Mouse (Mus musculus): ENCODE measurements at regions not wholly inside any gene's neighbourhood (a gene's known extent, or its start where the extent isn't known, plus 50 kb on each side); places are given as distances from the start of the nearest gene placed in this dataset.

- TF ChIP-seq USF1 (IDR thresholded peaks at IDR 0.05; ENCODE audit: low read depth, low read length) (no peak), RCOR1 (conservative IDR thresholded peaks at IDR 0.05; ENCODE audit: low read depth, low read length) (no peak), MAX (IDR thresholded peaks at IDR 0.05; ENCODE audit: low read length) (no peak), CTCF (conservative IDR thresholded peaks at IDR 0.05 in 1 of 2, IDR thresholded peaks at IDR 0.05 in 1 of 2; ENCODE audit: low read depth in 2 of 2, low read length in 2 of 2) (no peak), POLR2A (IDR thresholded peaks at IDR 0.05; ENCODE audit: low read depth, low read length) (no peak), MEF2A (IDR thresholded peaks at IDR 0.05; ENCODE audit: borderline replicate concordance, low read depth, low read length) (no peak), E2F4 (IDR thresholded peaks at IDR 0.05; ENCODE audit: insufficient replicate concordance, low read depth, low read length) (no peak), HCFC1 (IDR thresholded peaks at IDR 0.05; ENCODE audit: low read depth, low read length) (no peak)
Measured at GRCm38 (mm10) chr5:97236930-97237329, 125.5 kb upstream of the Paqr3 start.
